Mouse (Mus musculus): ENCODE results near the gene Map4.

Gene Map4

DNA sequence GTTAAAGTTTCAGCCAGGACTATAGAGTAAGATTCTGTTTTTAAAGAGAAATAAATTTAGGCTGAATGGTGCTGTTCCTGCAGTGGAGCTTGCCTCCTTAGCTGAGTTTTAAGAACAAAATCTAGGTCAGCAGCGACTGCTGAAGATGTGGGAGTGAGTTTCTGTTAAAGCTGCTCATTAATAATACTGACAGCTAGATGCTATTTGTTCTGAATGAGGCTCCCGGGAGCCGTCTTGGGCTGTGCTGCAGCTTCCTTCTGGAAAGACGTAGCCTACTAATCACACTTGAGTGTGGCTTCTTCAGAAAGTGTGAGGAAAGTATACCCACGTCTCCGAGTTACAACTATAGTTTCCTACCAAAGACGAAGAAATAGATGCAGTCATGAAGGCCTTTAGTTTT, 88.0 kb downstream of the Map4 start:
- no peak for DNase-seq

DNA sequence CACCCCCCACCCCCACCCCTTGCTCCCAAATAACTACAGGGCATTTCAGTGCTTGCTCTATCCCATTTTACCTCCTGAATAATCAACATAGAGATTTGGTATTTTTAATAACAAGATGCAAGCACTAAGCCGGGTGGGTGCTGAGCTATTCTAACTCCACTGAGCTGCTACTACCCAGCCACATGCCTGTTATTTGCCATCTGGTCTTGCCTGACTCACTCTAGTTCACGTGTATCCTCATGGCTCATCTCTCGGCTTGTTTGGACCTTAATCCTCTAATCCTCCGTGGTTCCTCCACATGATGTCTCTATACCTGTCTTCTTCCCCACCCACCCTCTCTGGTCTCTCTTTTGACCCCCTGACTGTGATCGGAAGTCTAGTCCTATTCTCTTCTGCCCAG, 89.1 kb downstream of the Map4 start:
- peak; percentile 32 for DNase-seq

DNA sequence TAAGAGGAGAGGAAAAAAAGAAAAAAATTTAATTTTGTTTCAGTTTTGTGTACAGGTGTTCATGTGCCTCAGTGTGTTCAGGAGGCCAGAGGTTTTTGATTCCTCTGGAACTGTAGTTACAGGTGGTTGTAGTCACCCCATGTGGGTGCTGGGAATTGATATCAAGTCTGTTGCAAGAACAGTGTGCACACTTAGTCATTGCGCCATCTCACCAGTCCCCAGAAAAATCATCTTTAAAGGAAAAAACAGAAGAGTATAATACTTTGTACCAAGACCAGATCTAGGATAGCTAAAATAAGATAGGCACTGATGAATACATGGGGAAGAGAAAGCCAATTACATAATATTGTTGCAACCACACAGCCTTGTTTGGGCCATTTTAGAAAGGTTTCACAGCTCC, 90.2 kb downstream of the Map4 start:
- DNase-seq = no peak

DNA sequence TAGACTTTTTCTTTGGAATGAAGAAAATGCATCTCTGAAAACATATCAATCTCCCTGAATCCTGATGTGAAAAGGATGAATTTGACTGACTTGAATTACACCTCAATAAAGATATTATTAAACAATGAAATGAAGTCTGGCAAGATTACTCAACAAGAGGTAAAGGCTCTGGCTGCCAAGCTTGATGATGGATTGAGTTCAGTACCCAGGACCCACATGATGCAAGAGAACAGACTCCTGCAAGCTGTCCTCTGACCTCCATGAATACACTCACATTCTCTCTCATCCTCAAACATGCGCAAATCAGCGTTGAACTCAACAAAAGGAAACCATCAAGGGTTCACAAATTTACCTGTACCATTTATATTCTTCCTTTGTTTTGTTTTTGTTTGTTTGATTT, 90.9 kb downstream of the Map4 start:
- DNase-seq = no peak

DNA sequence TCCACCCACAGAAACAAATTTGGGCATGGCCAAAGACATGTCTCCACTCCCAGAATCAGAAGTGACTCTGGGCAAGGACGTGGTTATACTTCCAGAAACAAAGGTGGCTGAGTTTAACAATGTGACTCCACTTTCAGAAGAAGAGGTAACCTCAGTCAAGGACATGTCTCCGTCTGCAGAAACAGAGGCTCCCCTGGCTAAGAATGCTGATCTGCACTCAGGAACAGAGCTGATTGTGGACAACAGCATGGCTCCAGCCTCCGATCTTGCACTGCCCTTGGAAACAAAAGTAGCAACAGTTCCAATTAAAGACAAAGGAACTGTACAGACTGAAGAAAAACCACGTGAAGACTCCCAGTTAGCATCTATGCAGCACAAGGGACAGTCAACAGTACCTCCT, 103.8 kb downstream of the Map4 start:
- DNase-seq = no peak

- no peak for DNase-seq
Observed at GRCm38 (mm10) chr9:110037895-110038294, 106.6 kb downstream of the Map4 start.

- DNase-seq = no peak
Observed at GRCm38 (mm10) chr9:110038485-110038884, 107.2 kb downstream of the Map4 start.

DNA sequence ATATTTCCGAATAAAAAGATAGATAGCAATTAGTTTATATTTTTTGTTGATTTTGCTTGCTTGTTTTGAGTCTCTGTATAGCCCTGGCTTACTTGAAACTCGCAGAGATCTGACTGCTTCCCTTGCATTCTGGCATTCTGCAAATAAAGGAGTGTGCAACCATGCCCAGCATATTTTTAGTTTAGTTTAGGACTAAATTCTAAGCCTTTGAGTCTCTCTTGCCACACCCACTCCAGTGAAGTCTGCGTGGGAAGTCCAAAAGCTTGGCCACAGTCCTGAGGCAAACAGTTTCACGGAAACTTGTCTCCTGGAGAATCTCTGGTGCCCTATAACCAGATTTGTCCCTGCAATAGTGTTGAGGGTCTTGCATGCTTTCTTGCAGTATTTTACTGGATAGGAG, 113.1 kb downstream of the Map4 start:
- no peak for DNase-seq

GRCm38 (mm10) chr9:110045763-110046377, 114.6 kb downstream of the Map4 start:
- DNase-seq = no peak

DNA sequence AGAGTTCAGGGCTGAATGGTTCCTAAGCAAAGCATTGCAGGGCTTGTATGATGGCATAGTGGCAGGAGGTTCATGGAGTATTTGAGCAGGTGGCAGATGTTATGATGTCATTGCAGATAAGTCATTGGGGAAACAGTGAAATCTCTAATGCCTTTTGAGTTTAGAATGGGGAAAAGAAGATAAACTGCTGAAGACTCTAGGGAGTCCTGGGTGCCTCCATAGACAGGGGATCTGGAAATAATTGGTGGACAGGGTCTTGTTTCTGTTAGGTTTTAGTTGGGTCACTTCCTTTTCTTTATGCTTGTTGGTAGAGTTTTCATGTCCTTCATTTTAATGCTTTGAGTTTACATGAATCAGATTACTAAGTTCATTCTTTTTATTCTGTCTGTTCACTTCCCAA, 116.0 kb downstream of the Map4 start:
- DNase-seq = no peak

DNA sequence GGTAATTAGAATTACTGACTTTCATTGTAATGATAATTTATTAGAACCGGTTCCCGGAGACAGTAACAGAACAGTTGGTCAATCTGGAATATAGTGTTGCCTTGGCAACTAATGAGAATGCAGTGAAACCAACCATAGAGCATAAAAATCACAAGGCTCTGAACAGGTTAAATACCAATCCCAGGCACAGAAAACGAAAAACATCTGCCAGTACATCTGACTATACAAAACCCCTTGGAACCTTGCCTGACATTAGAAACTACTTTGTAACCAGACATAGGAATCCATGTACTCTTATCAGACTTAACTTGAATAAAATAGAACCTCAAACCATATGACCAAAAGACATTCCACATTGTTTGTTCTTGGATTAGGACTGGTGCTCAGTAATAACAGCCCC, 116.6 kb downstream of the Map4 start:
- no peak for DNase-seq

- peak; percentile 43 for DNase-seq
Observed at GRCm38 (mm10) chr9:110051184-110051583, 119.9 kb downstream of the Map4 start.

- peak; percentile 84 for DNase-seq
Observed at GRCm38 (mm10) chr9:110051869-110052661, 120.8 kb downstream of the Map4 start.

- peak; percentile 84 for DNase-seq
Observed at GRCm38 (mm10) chr9:110052951-110053304, 121.7 kb downstream of the Map4 start.

DNA sequence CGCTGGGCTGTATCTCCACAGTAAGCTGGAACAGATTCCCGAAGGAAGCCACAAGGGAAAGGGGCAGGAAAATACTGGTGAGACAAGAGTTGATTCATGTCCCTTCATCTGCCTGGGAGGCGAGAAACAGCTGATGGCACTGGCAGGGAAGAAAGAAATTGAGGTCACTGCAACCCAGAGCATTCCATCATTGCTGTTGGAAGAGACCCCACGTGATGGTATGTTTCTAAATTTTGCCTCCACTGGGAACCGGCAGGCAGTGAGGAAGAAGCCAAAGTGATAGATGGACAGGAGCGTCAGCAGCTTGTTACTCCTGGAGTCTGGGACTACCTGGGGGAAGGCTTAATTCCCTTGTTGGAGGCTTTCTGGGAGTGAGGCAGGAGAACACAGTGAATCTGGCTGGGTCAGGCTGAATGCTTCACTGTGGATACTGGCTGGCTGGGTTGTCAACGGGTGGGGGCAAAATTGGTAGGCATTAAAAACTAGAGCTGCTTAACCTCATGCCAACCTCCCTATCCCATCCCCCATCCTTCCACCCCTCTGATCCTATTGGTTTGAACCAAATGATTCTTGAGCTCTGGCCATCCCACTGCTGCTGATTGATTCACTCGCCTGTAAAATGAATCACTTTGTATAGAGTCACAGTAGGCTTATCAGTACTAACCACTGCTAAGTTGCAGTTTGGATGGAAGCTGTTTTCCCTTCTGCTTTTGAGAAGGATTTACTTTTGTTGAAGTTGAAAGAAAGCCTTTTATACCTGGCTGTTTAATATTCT, 122.2 kb downstream of the Map4 start:
- DNase-seq = peak; percentile 92

- DNase-seq = peak; percentile 49
Observed at GRCm38 (mm10) chr9:110054080-110054421, 122.8 kb downstream of the Map4 start.

DNA sequence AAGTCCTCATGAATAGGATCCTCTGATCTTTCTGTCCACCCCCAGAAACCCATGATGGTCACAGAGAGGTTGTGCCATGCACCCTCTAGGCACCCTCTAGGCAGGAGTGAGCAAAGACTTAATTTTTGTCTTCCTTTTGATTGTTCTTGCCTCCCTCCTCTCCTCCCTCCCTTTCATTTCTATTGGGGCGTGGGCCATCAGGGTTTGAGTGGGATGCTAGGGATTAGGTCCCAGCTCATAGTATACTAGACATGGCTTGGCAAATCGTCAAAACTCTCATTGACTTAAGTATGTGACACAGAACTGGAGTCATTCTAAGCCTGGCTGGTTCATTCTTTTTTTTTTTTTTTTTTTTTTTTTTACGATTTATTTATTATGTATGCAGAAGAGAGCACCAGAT, 123.5 kb downstream of the Map4 start:
- DNase-seq = peak; percentile 52

DNA sequence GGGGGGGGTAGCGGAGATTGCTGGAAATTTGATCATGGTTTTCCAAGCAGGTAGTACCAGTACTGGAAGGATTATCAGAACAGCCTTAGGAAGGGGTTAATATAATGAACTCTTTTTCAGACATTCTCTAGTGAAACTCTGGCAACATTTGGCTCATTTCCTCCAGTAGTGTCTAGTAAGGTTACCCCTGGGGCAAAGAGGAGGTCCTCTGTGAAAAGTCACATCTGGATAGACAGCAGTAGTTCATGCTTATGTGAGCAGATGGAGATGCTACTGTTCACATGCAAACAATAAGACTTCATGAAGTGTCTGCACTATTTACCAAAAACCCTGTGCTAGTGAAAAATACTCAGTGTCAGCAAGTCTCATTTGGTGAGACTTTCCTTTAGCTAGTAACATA, 125.9 kb downstream of the Map4 start:
- no peak for DNase-seq

GRCm38 (mm10) chr9:110060761-110061160, 129.5 kb downstream of the Map4 start:
- no peak for DNase-seq

DNA sequence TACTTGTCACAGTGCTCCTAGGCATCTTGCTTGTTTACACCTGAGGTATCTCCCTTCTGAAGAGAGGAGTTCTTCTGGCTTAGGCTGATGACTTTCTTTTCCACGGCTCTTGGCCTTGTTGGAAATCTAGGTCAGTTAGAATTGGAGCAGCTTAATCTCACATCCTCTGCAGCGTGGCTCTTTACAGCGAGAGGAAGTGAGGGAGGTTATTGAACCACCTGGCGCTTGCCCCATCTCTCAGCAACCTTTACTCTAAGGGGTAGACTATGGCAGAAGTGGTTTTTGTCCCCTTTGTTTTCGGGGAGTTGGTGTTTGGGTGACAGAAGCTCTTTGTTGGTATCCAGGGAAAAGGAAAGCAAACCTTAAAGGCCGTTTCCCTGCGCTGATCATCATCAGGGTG, 131.1 kb downstream of the Map4 start:
- DNase-seq = peak; percentile 52

DNA sequence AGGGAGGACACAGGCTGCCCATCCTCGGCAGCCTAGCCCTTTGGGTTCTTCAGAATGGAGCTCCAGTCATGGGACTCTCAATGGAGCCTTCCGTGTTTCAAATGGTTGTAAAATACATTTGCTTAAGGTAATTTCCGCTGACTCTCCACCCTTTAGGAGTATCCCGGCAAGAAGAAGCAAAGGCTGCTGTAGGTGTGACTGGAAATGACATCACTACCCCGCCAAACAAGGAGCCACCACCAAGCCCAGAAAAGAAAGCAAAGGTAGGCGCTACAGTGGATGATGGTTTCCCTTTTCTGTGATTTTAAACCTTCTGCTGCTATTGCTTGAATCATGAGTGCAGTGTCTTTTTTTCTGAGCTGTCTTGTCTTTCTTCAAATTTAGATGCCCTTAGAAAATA, 131.6 kb downstream of the Map4 start:
- DNase-seq = no peak

- no peak for DNase-seq
Observed at GRCm38 (mm10) chr9:110064641-110065040, 133.4 kb downstream of the Map4 start.

GRCm38 (mm10) chr9:110068745-110069144, 137.5 kb downstream of the Map4 start:
- no peak for DNase-seq

DNA sequence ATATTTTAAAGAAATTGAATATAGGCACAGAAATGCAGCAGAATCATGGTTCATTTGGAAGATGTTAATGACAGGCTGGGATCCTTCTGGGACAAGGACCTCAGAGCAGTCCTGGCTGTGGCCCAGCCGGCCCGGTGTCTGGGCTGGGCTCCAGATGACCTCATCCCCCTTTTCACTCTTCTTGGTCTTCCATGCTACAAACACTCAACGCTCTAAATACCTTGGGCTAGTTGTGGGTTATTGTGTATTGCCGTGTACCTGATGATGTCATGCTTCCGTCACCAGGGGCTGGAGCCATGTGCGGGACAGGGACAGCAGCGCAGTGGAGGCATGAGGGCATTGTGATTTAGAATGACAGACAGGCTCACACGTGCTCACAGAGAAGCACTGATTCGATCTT, 139.1 kb downstream of the Map4 start:
- peak; percentile 85 for DNase-seq
